Mouse (Mus musculus) MEL (cell line): ENCODE measurements around the gene Ttll1. TPM values are rescaled to one million over a fixed set of nuclear protein-coding genes. Genes with fewer than 3 reads are reported as not detected.

ENCODE experiments used
- DNase-seq: peaks from one replicate; pipeline ENCODE4 v3.0.0; 2011; ENCODE audit warnings: low read depth, low spot score
- H3K27ac ChIP-seq: 2 replicates; pipeline ENCODE4 v1.5.1; 2012; ENCODE audit warnings: low read depth, mild to moderate bottlenecking, control low read depth, low read length, moderate library complexity; ENCODE audit not compliant: control insufficient read depth
- H3K27me3 ChIP-seq, 2 experiments: fragments of 150-350 bp in 1 of 2; sonication (generic) in 1 of 2; 2 replicates each; pipeline ENCODE4 v1.6.1; 2012; ENCODE audit warnings: low read length in 2 of 2, mild to moderate bottlenecking in 2 of 2, improper control_type of control experiment in 1 of 2, moderate library complexity in 1 of 2; ENCODE audit not compliant: insufficient read depth in 2 of 2, control insufficient read depth in 1 of 2
- H3K36me3 ChIP-seq, 2 experiments: 2 replicates each; pipeline ENCODE4 v1.6.1; 2012 to 2014; ENCODE audit warnings: low read length in 2 of 2, improper control_type of control experiment in 1 of 2, inconsistent platforms in 1 of 2, mild to moderate bottlenecking in 1 of 2; ENCODE audit not compliant: insufficient read depth in 2 of 2, control insufficient read depth in 1 of 2
- H3K4me1 ChIP-seq, 2 experiments: fragments of 150-350 bp in 1 of 2; sonication (generic) in 1 of 2; 2 replicates each; pipeline ENCODE4 v1.6.1; 2012; ENCODE audit warnings: low read length in 2 of 2, improper control_type of control experiment in 1 of 2, mild to moderate bottlenecking in 1 of 2; ENCODE audit not compliant: insufficient read depth in 2 of 2, control insufficient read depth in 1 of 2
- H3K4me3 ChIP-seq, 2 experiments: fragments of 150-350 bp in 1 of 2; sonication (generic) in 1 of 2; 2 replicates each; pipeline ENCODE4 v1.5.1; 2012; ENCODE audit warnings: low read depth in 2 of 2, low read length in 2 of 2, mild to moderate bottlenecking in 2 of 2, moderate library complexity in 2 of 2, control low read depth in 1 of 2, improper control_type of control experiment in 1 of 2; ENCODE audit not compliant: control insufficient read depth in 1 of 2, insufficient read depth in 1 of 2
- H3K79me2 ChIP-seq: 2 replicates; pipeline ENCODE4 v1.6.1; 2012; ENCODE audit warnings: mild to moderate bottlenecking, low read length, moderate library complexity; ENCODE audit not compliant: control insufficient read depth, poor library complexity, insufficient read depth
- H3K9ac ChIP-seq: 2 replicates; pipeline ENCODE4 v1.6.1; 2012; ENCODE audit warnings: low read depth, mild to moderate bottlenecking, control low read depth, low read length, moderate library complexity; ENCODE audit not compliant: control insufficient read depth, poor library complexity, severe bottlenecking
- H3K9me3 ChIP-seq: fragments of 150-350 bp; sonication (generic); replicated peaks from 2 replicates; pipeline ENCODE4 v1.6.1; 2012; ENCODE audit warnings: mild to moderate bottlenecking, low read length, improper control_type of control experiment, moderate library complexity; ENCODE audit not compliant: insufficient read depth
- BHLHE40 ChIP-seq: IDR thresholded peaks from 2 replicates; pipeline ENCODE4 v1.6.1; 2012; ENCODE audit warnings: low read depth, mild to moderate bottlenecking, inconsistent platforms, low read length, improper control_type of control experiment, borderline replicate concordance
- CHD2 ChIP-seq: IDR thresholded peaks from 2 replicates; pipeline ENCODE4 v1.6.1; 2011; ENCODE audit warnings: low read length, improper control_type of control experiment
- CTCF ChIP-seq, 3 experiments: IDR thresholded peaks in 2 of 3; conservative IDR thresholded peaks in 1 of 3; 2 replicates each; pipeline ENCODE4 v1.5.1; 2011 to 2012; ENCODE audit warnings: low read length in 3 of 3, low read depth in 2 of 3, mild to moderate bottlenecking in 2 of 3, improper control_type of control experiment in 1 of 3, inconsistent platforms in 1 of 3, mixed read lengths in 1 of 3, moderate library complexity in 1 of 3; ENCODE audit not compliant: control insufficient read depth in 1 of 3, insufficient read depth in 1 of 3, poor library complexity in 1 of 3, severe bottlenecking in 1 of 3
- E2F4 ChIP-seq: IDR thresholded peaks from 2 replicates; pipeline ENCODE4 v1.6.1; 2011; ENCODE audit warnings: low read depth, low read length, improper control_type of control experiment, borderline replicate concordance
- ELF1 ChIP-seq: IDR thresholded peaks from 2 replicates; pipeline ENCODE4 v1.6.1; 2014; ENCODE audit warnings: low read depth, mild to moderate bottlenecking, inconsistent platforms, low read length, improper control_type of control experiment, moderate library complexity
- EP300 ChIP-seq, 2 experiments: IDR thresholded peaks; 2 replicates each; pipeline ENCODE4 v1.6.1; 2011; ENCODE audit warnings: improper control_type of control experiment in 2 of 2, low read length in 2 of 2, low read depth in 1 of 2, mild to moderate bottlenecking in 1 of 2
- ETS1 ChIP-seq: IDR thresholded peaks from 2 replicates; pipeline ENCODE4 v1.6.1; 2012; ENCODE audit warnings: low read depth, mild to moderate bottlenecking, inconsistent platforms, low read length, improper control_type of control experiment, moderate library complexity
- HCFC1 ChIP-seq: IDR thresholded peaks from 2 replicates; pipeline ENCODE4 v1.6.1; 2012; ENCODE audit warnings: low read depth, mild to moderate bottlenecking, inconsistent platforms, low read length, improper control_type of control experiment, moderate library complexity
- KAT2A ChIP-seq: conservative IDR thresholded peaks from 2 replicates; pipeline ENCODE4 v1.6.1; 2012; ENCODE audit warnings: low read depth, low read length, improper control_type of control experiment, inconsistent platforms
- MAFK ChIP-seq: IDR thresholded peaks from 2 replicates; pipeline ENCODE4 v1.6.1; 2011; ENCODE audit warnings: low read depth, mild to moderate bottlenecking, low read length, improper control_type of control experiment, borderline replicate concordance
- MEF2A ChIP-seq: IDR thresholded peaks from 2 replicates; pipeline ENCODE4 v1.6.1; 2014; ENCODE audit warnings: low read depth, mild to moderate bottlenecking, inconsistent platforms, low read length, improper control_type of control experiment; ENCODE audit not compliant: poor library complexity, insufficient replicate concordance, severe bottlenecking; ENCODE audit errors: extremely low read depth
- MXI1 ChIP-seq: IDR thresholded peaks from 2 replicates; pipeline ENCODE4 v1.6.1; 2011; ENCODE audit warnings: mild to moderate bottlenecking, low read depth, low read length, improper control_type of control experiment
- MYB ChIP-seq: IDR thresholded peaks from 2 replicates; pipeline ENCODE4 v1.6.1; 2011; ENCODE audit warnings: mild to moderate bottlenecking, low read depth, low read length, improper control_type of control experiment
- NRF1 ChIP-seq: IDR thresholded peaks from 2 replicates; pipeline ENCODE4 v1.6.1; 2014; ENCODE audit warnings: low read depth, mild to moderate bottlenecking, inconsistent platforms, low read length, improper control_type of control experiment, moderate library complexity; ENCODE audit not compliant: poor library complexity, insufficient read depth, severe bottlenecking
- POLR2A ChIP-seq, 2 experiments: IDR thresholded peaks; 2 replicates each; pipeline ENCODE4 v1.6.1; 2011 to 2012; ENCODE audit warnings: low read length in 2 of 2, mild to moderate bottlenecking in 2 of 2, control low read depth in 1 of 2, improper control_type of control experiment in 1 of 2, low read depth in 1 of 2, moderate library complexity in 1 of 2; ENCODE audit not compliant: control insufficient read depth in 1 of 2, insufficient read depth in 1 of 2, poor library complexity in 1 of 2
- POLR2AphosphoS5 ChIP-seq: IDR thresholded peaks from 2 replicates; pipeline ENCODE4 v1.6.1; 2012; ENCODE audit warnings: low read depth, borderline replicate concordance, mild to moderate bottlenecking, inconsistent platforms, low read length, moderate library complexity, mixed read lengths
- RAD21 ChIP-seq: IDR thresholded peaks from 2 replicates; pipeline ENCODE4 v1.6.1; 2011; ENCODE audit warnings: mild to moderate bottlenecking, low read depth, low read length, improper control_type of control experiment
- RCOR1 ChIP-seq: IDR thresholded peaks from 2 replicates; pipeline ENCODE4 v1.6.1; 2012; ENCODE audit warnings: low read depth, mild to moderate bottlenecking, inconsistent platforms, low read length, improper control_type of control experiment
- SIN3A ChIP-seq: IDR thresholded peaks from 2 replicates; pipeline ENCODE4 v1.6.1; 2012; ENCODE audit warnings: low read length, improper control_type of control experiment, inconsistent platforms
- TAL1 ChIP-seq: IDR thresholded peaks from 2 replicates; pipeline ENCODE4 v1.6.1; 2012; ENCODE audit warnings: mild to moderate bottlenecking, inconsistent platforms, low read length, moderate library complexity, mixed read lengths
- TBP ChIP-seq: IDR thresholded peaks from 2 replicates; pipeline ENCODE4 v1.8.0; 2011; ENCODE audit warnings: low read depth, low read length, improper control_type of control experiment
- TCF12 ChIP-seq: IDR thresholded peaks from 2 replicates; pipeline ENCODE4 v1.6.1; 2014; ENCODE audit warnings: low read depth, mild to moderate bottlenecking, inconsistent platforms, low read length, improper control_type of control experiment, moderate library complexity
- UBTF ChIP-seq: IDR thresholded peaks from 2 replicates; pipeline ENCODE4 v1.6.1; 2012; ENCODE audit warnings: low read depth, mild to moderate bottlenecking, inconsistent platforms, low read length, improper control_type of control experiment, moderate library complexity, borderline replicate concordance; ENCODE audit not compliant: insufficient read depth
- USF2 ChIP-seq, 2 experiments: IDR thresholded peaks; 2 replicates each; pipeline ENCODE4 v1.6.1; 2011 to 2012; ENCODE audit warnings: improper control_type of control experiment in 2 of 2, low read length in 2 of 2, borderline replicate concordance in 1 of 2, inconsistent platforms in 1 of 2, low read depth in 1 of 2, mild to moderate bottlenecking in 1 of 2; ENCODE audit not compliant: insufficient read depth in 1 of 2
- ZKSCAN1 ChIP-seq: IDR thresholded peaks from 2 replicates; pipeline ENCODE4 v1.6.1; 2012; ENCODE audit warnings: low read depth, mild to moderate bottlenecking, inconsistent platforms, low read length, improper control_type of control experiment, moderate library complexity
- ZMIZ1 ChIP-seq: IDR thresholded peaks from 2 replicates; pipeline ENCODE4 v1.6.1; 2012; ENCODE audit warnings: low read depth, mild to moderate bottlenecking, inconsistent platforms, low read length, improper control_type of control experiment, moderate library complexity
- ZNF384 ChIP-seq: IDR thresholded peaks from 2 replicates; pipeline ENCODE4 v1.6.1; 2012; ENCODE audit warnings: low read depth, mild to moderate bottlenecking, inconsistent platforms, low read length, improper control_type of control experiment
- polyA plus RNA-seq, 2 experiments: library from polyadenylated mRNA; stranded (reverse) in 1 of 2; unstranded in 1 of 2; fragments of >175 nt in 1 of 2; fragments of >200 nt in 1 of 2; gene quantifications; 2 replicates each; pipeline versions ENCODE4 v1.2.1 to v1.2.4; 2012; ENCODE audit warnings: low replicate concordance in 2 of 2, low read depth in 1 of 2; ENCODE audit not compliant: insufficient read length in 2 of 2, insufficient read depth in 1 of 2, missing spikeins in 1 of 2
- total RNA-seq: library from RNA; depleted of rRNA; stranded (reverse); fragments of 300-350 nt; gene quantifications from 2 replicates; pipeline ENCODE4 v1.2.3, GENCODE M21; 2012

The Ttll1 gene
- total and polyA plus RNA-seq, 3 experiments, result 3.4 to 14.1 TPM; not detected in 1

DNA sequence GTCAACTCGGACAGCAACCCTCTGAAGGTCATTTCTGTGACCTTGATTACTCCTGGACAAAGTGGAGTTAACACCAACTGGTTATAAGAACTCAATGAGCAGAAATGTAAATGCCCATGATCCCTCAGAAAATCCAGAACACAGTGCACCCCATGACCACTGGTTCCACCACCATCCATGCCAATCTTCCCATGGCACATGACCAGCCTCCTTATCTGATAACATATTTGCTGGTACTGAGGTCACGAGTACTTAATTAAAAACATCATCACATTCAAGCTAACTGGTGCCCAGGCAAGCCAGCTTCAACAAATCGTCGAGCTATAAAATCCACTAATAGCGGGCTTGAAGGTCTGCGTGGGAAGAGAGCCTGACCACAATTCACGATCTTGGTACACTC, 56.3 kb downstream of the Ttll1 start:
- H3K9me3 ChIP-seq, result no peaks in the 10 kb centered on the region
- peaks cover 0 to 19% of the 10 kb centered on the region in 2 experiments; a peak in 2 of 4 replicates for H3K36me3 ChIP-seq
- no peak overlapping the region for H3K9ac ChIP-seq
- no peak for DNase-seq
- H3K4me3 ChIP-seq, result no peak overlapping the region
- H3K27ac ChIP-seq, result no peak overlapping the region
- TF ChIP-seq RAD21 (no peak), KAT2A (no peak), HCFC1 (no peak), ETS1 (no peak), MYB (no peak), ELF1 (no peak), E2F4 (no peak), ZKSCAN1 (no peak), MXI1 (no peak), CHD2 (no peak), NRF1 (no peak), UBTF (no peak), POLR2A (IDR thresholded peaks at IDR 0.05; ENCODE audit: control insufficient read depth in 1 of 2, insufficient read depth in 1 of 2, low read depth in 1 of 2, low read length in 2 of 2, poor library complexity in 1 of 2) (no peak), CTCF (IDR thresholded peaks at IDR 0.05 in 2 of 3, conservative IDR thresholded peaks at IDR 0.05 in 1 of 3; ENCODE audit: control insufficient read depth in 1 of 3, insufficient read depth in 1 of 3, low read depth in 2 of 3, low read length in 3 of 3, poor library complexity in 1 of 3, severe bottlenecking in 1 of 3) (no peak), BHLHE40 (no peak), TCF12 (no peak)
- H3K4me1 ChIP-seq, result peaks cover 12 to 24% of the 10 kb centered on the region in 2 experiments
- H3K79me2 ChIP-seq, result peaks cover 62% of the 10 kb centered on the region
- no peaks in the 10 kb centered on the region for H3K27me3 ChIP-seq

- Histone ChIP-seq H3K9me3 (no peaks in the 10 kb centered on the region), H3K9ac (no peak overlapping the region), H3K27ac (no peak overlapping the region), H3K4me1 (peaks cover 12 to 24% of the 10 kb centered on the region in 2 experiments), H3K27me3 (no peaks in the 10 kb centered on the region), H3K4me3 (no peak overlapping the region), H3K36me3 (peaks cover 0 to 19% of the 10 kb centered on the region in 2 experiments; a peak in 2 of 4 replicates), H3K79me2 (peaks cover 63% of the 10 kb centered on the region)
- DNase-seq, result no peak
- no peak for TF ChIP-seq MEF2A
- no peak for TF ChIP-seq TBP
- TF ChIP-seq SIN3A, result no peak
- TF ChIP-seq ZMIZ1, result no peak
- TF ChIP-seq MXI1, result no peak
- no peak for TF ChIP-seq ZNF384
- TF ChIP-seq MAFK, result no peak
- TF ChIP-seq E2F4, result no peak
- no peak for TF ChIP-seq MYB
- no peak for TF ChIP-seq TAL1
- TF ChIP-seq POLR2AphosphoS5, result no peak
- no peak for TF ChIP-seq USF2 (IDR thresholded peaks at IDR 0.05; ENCODE audit: borderline replicate concordance in 1 of 2, insufficient read depth in 1 of 2, low read depth in 1 of 2, low read length in 2 of 2)
- no peak for TF ChIP-seq EP300 (IDR thresholded peaks at IDR 0.05; ENCODE audit: low read depth in 1 of 2, low read length in 2 of 2)
- TF ChIP-seq UBTF, result no peak
- TF ChIP-seq ELF1, result no peak
- no peak for TF ChIP-seq NRF1
- TF ChIP-seq RCOR1, result no peak
These were observed 56.8 kb downstream of the Ttll1 start for GRCm38 (mm10) chr15:83453879-83454278.
